Mouse (Mus musculus) urinary bladder, adult 18-20 months (tissue): ENCODE results near the gene Icam4.
"Not testable (repeated sequence)": the region's sequence is repeated elsewhere in the genome, so short reads cannot be mapped to it uniquely, and the experiment has no call there.

Experiments used
- DNase-seq, 2 experiments: peaks; one replicate each; pipeline ENCODE4 v3.0.0; 2022; ENCODE audit warnings: low spot score in 2 of 2, mixed read lengths in 2 of 2

Icam4 gene

GRCm38 (mm10) chr9:21029291-21030054, at the start of gene Icam4:
Gene Icam4 (plus strand): TSS chr9:21029373.
- peak; percentile 66 to 82 for DNase-seq

DNA sequence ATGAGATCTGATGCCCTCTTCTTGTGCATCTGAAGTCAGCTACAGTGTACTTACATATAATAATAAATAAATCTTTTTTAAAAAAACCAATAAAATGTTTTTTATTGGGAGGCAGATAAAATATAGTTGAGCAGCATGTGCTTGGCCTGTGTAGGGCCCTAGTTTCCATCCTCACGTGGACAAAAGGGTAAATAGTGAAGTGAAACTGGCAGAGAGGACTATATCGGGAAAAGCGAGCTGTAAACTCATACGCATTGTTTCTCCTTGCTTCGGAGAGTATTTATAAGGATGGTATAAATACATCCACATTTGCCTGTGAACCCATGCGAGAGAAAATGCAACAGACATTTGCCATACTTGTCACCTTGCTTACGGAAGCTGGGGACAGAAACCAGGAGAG, 49.4 kb upstream of the Icam4 start:
- DNase-seq = no peak

DNA sequence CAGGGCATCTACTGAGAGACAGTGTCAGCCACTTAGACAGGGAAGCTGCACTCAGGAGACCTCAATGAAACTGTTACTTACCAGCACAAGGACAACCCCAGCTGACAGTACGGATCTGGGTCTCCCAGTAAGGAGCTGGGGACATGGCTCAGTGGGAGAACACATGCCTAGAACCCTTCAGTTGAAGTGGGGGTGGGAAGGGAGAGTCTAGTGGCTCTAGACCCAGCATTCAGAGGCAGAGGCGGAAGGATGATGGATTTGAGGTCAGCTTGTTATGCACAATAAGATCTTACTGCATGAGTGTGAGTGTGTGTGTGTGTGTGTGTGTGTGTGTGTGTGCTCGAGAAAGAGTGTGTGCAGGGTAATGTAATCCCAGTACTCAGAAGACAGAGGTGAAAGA, 47.0 kb upstream of the Icam4 start:
- DNase-seq = no peak

- DNase-seq = no peak
These were observed 46.0 kb upstream of the Icam4 start for GRCm38 (mm10) chr9:20983169-20983568.

DNA sequence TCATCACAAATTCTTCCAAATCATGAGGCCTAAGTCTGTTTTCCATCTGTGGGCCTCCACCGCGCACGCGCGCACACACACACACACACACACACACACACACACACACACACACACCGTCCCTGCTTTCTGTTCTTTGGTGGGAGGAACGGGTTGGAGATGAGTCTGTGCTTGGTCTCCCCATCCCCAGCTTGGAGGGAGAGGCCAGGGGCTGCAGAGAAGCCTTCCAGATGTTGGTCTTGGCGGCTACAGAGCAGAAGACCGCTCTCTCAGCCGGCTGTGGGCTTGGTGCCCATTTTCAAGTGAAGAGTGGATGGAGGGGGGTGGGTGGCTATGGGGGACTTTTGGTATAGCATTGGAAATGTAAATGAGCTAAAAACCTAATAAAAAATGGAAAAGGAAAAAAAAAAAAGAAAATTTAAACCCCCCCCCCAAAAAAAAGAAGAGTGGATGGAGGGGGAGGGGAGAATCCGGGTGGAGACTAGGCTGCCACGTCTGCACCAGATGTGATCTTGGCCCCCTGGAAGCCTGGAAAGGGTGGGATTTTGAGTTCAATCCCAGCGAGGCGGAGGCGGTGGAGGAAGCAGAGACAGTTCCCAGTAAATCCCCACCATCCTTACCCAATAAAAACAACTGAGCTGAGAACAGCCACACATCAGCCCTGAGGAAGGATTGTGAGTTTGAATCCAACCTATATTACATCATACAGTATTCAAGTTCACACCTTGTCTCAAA, 42.1 kb upstream of the Icam4 start:
- DNase-seq = peak in 1 of 2 experiments; percentile 55

GRCm38 (mm10) chr9:20987953-20988352, 41.2 kb upstream of the Icam4 start:
- no peak for DNase-seq

DNA sequence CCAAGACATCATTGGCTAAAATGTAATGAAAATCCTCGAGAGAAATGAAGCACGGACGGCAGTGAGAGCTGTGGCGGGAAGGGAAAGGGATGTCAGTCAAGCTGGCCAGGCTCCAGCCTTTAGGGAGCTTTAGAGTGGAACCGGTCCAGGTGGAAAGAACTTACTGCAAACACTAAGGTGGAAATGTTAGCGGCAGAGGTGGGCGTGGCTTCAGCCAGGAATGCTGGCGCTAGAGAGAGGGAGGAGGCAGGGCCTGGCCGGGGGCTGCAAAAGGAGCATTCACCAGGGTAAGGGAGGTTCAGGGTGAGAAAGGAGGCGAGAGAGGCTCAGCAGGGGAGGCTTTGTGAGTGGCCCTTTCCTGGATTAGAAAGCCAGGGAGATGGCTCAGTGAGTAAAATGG, 38.3 kb upstream of the Icam4 start:
- no peak for DNase-seq

GRCm38 (mm10) chr9:20991587-20991986, 37.6 kb upstream of the Icam4 start:
- DNase-seq = no peak

DNA sequence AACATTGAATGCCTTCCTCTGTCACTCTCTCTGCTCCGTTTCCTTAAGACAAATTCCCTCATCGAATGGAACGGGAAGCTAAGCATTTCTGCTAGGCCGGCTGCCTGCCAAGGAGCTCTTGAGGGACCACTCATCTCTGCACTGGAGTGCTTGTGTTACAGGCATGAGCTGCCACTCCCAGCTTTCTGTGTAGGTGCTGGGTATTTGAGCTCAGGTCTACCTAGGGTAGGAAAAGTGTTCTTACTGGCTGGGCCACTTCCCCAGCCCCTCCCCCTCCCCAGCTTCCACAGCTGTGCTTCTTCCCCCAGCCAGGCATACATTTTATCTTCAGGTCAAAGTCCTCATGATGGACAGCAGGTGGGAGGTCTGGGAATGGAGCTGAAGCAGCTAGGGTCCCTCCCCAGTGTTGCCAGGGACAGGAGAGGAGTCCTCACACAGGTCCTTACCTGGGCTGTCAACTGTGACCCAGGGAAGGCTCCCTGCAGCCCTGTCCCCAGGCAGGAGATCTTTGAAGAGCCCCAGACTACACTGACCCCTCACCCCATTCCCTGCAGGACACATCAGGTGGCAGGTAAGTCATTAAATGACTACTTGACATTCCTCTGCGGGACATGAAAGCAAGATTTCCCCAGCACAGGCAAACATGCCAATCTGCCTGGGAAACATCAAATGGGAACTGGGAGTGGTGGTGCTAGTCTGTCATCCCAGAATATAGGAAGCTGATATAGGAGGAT, 35.8 kb upstream of the Icam4 start:
- no peak for DNase-seq

GRCm38 (mm10) chr9:20995069-20995468, 34.1 kb upstream of the Icam4 start:
- no peak for DNase-seq

GRCm38 (mm10) chr9:20997065-20997464, 32.1 kb upstream of the Icam4 start:
- no peak for DNase-seq

- not testable (repeated sequence) for DNase-seq
These were observed 30.8 kb upstream of the Icam4 start for GRCm38 (mm10) chr9:20998337-20998736.

- no peak for DNase-seq
These were observed 28.4 kb upstream of the Icam4 start for GRCm38 (mm10) chr9:21000811-21001210.

- no peak for DNase-seq
These were observed 27.4 kb upstream of the Icam4 start for GRCm38 (mm10) chr9:21001651-21002200.

GRCm38 (mm10) chr9:21002270-21002626, 26.9 kb upstream of the Icam4 start:
- DNase-seq = no peak

GRCm38 (mm10) chr9:21002627-21003551, 26.3 kb upstream of the Icam4 start, which contains the start of gene Mrpl4:
Gene Mrpl4 (plus strand): TSS chr9:21002738.
- peak; percentile 74 to 79 for DNase-seq

GRCm38 (mm10) chr9:21007313-21007952, 21.7 kb upstream of the Icam4 start:
- DNase-seq = no peak

GRCm38 (mm10) chr9:21008007-21008406, 21.2 kb upstream of the Icam4 start:
- no peak for DNase-seq

DNA sequence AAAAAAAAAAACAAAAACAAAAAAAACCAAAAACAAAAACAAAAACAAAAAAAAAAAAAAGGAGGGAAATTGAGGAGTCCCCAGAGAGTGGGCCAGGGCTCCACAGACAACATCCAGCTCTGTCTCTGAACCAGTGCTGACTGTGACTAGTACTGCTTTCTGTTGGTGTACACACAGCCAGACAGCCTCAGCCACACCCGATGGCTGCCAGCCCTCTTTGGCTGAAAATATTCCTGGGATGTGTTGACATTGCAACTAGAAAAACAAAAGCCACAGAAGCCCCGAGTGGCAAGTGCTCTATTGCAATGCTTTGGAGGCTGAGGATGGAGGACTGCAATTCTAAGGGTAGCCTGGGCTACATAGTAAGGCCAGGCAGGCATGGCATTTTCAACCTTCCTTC, 18.8 kb upstream of the Icam4 start:
- DNase-seq = no peak

- not testable (repeated sequence) for DNase-seq
These were observed 18.1 kb upstream of the Icam4 start for GRCm38 (mm10) chr9:21010939-21011541.
